ENCODE assay signal across 31 mouse cellular contexts in the genomic region with DNA sequence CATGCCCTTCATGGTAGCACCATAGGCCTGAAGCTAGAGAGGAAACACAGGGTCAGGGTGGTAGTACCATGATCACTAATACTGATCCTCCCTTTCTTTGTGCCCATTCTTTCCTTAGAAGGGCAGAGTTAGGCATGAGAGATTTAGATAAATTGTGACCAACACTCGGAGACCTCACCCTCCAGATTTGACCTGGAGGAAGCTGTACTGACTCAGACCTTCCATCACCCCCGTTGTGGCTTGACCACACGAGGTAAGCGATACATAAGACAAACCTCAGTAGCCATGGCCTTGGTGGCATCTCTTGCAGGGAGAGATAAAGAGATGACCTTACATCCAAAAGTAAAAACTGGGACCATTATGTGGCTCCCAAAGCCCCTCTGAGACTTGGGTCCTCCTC. TPM values are rescaled to one million over a fixed set of nuclear protein-coding genes. Genes with fewer than 3 reads are reported as not detected.
DNase-seq lines count a peak whose midpoint lies in the region; ATAC-seq and TF ChIP-seq lines count a peak whose summit lies in the region.
"Had no signal": no experiment of that assay in that cellular context is flagged by ENCODE, and none has a peak within 500 bp of the region (broad histone marks: within the 10 kb centered on the region; RNA-seq: fewer than 3 reads in every experiment).

No protein-coding gene starts in this region.

- peak overlapping the region; percentile 82; the same call in 1 of the 2 replicates for H3K27ac ChIP-seq in hindbrain, embryonic 12.5 days
- H3K27ac ChIP-seq in hindbrain, embryonic 11.5 days (ENCODE audit: low read depth, low read length): no peak overlapping the region
- peak overlapping the region; percentile 97 for H3K27ac ChIP-seq in layer of hippocampus, adult 2 months
- H3K27ac ChIP-seq in olfactory bulb, adult 2 months (ENCODE audit: insufficient read depth, low read depth, low read length): peak overlapping the region; percentile 96
- H3K27ac ChIP-seq: gastrocnemius, adult 2 months; liver, embryonic 15.5 days; lung, embryonic 15.5 days had no signal

- no peak for TF ChIP-seq CTCF in layer of hippocampus, adult 2 months (conservative IDR thresholded peaks at IDR 0.05)
- TF ChIP-seq CTCF in olfactory bulb, adult 2 months (IDR thresholded peaks at IDR 0.05; ENCODE audit: insufficient read depth, low read depth, low read length): no peak

- H3K36me3 ChIP-seq in hindbrain, embryonic 12.5 days: peaks cover 18% of the 10 kb centered on the region; the same call in 1 of the 2 replicates
- no peaks in the 10 kb centered on the region for H3K36me3 ChIP-seq in hindbrain, embryonic 11.5 days (ENCODE audit: control insufficient read depth, insufficient read depth, low read length)
- H3K36me3 ChIP-seq: heart, embryonic 15.5 days; liver, embryonic 15.5 days; lung, embryonic 15.5 days had no signal

- ATAC-seq in hindbrain, embryonic 12.5 days (ENCODE audit: low FRiP score): no peak
- no peak for ATAC-seq in hindbrain, embryonic 11.5 days (ENCODE audit: low FRiP score)
- ATAC-seq: activated CD4-positive, CD25-positive, alpha-beta regulatory T cell, adult 4 months had no signal

- no peak for DNase-seq in hindbrain, embryonic 11.5 days (ENCODE audit: low spot score)
- no peak for DNase-seq in layer of hippocampus, adult 2 months (ENCODE audit: low spot score in 2 of 2)
- DNase-seq in layer of hippocampus, postnatal 25 days (ENCODE audit: extremely low spot score in 1 of 2, low spot score in 1 of 2): no peak
- DNase-seq in testis, postnatal 14 days (ENCODE audit: low spot score): peak; percentile 3
- no peak for DNase-seq in testis, postnatal 10 days (ENCODE audit: low spot score)
- no peak for DNase-seq in ovary, postnatal 10 days (ENCODE audit: low spot score)
- DNase-seq: adrenal gland, adult 8-10 months; cerebellum, adult 11-12 months; cerebellum, postnatal 14 days; embryo, embryonic 11 days; gastrocnemius, adult 2 months; heart, postnatal 36 days; kidney, adult 11 months; kidney, postnatal 36 days; layer of hippocampus, adult 9-11 months; liver; lung, postnatal 36 days; right cerebral cortex, postnatal 14 days; spleen, adult 18-20 months; thymus, postnatal 14 days had no signal

- no peak for TF ChIP-seq POLR2A in olfactory bulb, adult 2 months (IDR thresholded peaks at IDR 0.05; ENCODE audit: insufficient read depth, low read depth, low read length)

- peaks cover 34% of the 10 kb centered on the region for H3K4me1 ChIP-seq in hindbrain, embryonic 12.5 days
- H3K4me1 ChIP-seq in hindbrain, embryonic 11.5 days (replicated peaks; ENCODE audit: control insufficient read depth, insufficient read depth, low read length): peaks cover 11% of the 10 kb centered on the region
- peaks cover 47% of the 10 kb centered on the region for H3K4me1 ChIP-seq in olfactory bulb, adult 2 months (ENCODE audit: control insufficient read depth, insufficient read depth, low read length)

- no peaks in the 10 kb centered on the region for H3K9me3 ChIP-seq in hindbrain, embryonic 12.5 days (replicated peaks)
- H3K9me3 ChIP-seq in hindbrain, embryonic 11.5 days (ENCODE audit: control insufficient read depth, low read length): no peaks in the 10 kb centered on the region
- H3K9me3 ChIP-seq: heart, embryonic 15.5 days; limb, embryonic 10.5 days; liver, embryonic 15.5 days; lung, embryonic 15.5 days; megakaryocyte, embryonic 14.5 days; neural tube, embryonic 12.5 days had no signal

- H3K4me2 ChIP-seq in hindbrain, embryonic 12.5 days (replicated peaks): no peak overlapping the region
- H3K4me2 ChIP-seq in hindbrain, embryonic 11.5 days (replicated peaks; ENCODE audit: low read depth, low read length): no peak overlapping the region
- H3K4me2 ChIP-seq: heart, embryonic 15.5 days; liver, embryonic 15.5 days; lung, embryonic 15.5 days; neural tube, embryonic 12.5 days had no signal

- no peak overlapping the region for H3K9ac ChIP-seq in hindbrain, embryonic 12.5 days
- no peak overlapping the region for H3K9ac ChIP-seq in hindbrain, embryonic 11.5 days (ENCODE audit: low read depth, low read length)
- H3K9ac ChIP-seq: heart, embryonic 15.5 days; liver, embryonic 15.5 days; lung, embryonic 15.5 days had no signal

- no peak overlapping the region for H3K4me3 ChIP-seq in hindbrain, embryonic 12.5 days
- H3K4me3 ChIP-seq in hindbrain, embryonic 11.5 days (ENCODE audit: low read depth, low read length): no peak overlapping the region
- H3K4me3 ChIP-seq in layer of hippocampus, adult 2 months: no peak overlapping the region
- no peak overlapping the region for H3K4me3 ChIP-seq in olfactory bulb, adult 2 months (ENCODE audit: insufficient read depth, low read depth, low read length)
- H3K4me3 ChIP-seq: gastrocnemius, adult 2 months; heart, embryonic 15.5 days; limb, embryonic 10.5 days; liver, embryonic 15.5 days; lung, embryonic 15.5 days; megakaryocyte, embryonic 14.5 days; neural tube, embryonic 12.5 days had no signal

- no peaks in the 10 kb centered on the region for H3K27me3 ChIP-seq in hindbrain, embryonic 12.5 days
- H3K27me3 ChIP-seq in hindbrain, embryonic 11.5 days (ENCODE audit: control insufficient read depth, insufficient read depth, low read length): no peaks in the 10 kb centered on the region
- H3K27me3 ChIP-seq: heart, embryonic 15.5 days; liver, embryonic 15.5 days; lung, embryonic 15.5 days; neural tube, embryonic 12.5 days had no signal

- WGBS in hindbrain, embryonic 12.5 days: 90% methylated on average over 4 of the region's 4 CpGs
- 86% methylated on average over 4 of the region's 4 CpGs for WGBS in hindbrain, embryonic 11.5 days
- WGBS in olfactory bulb, adult 2 months: 90% methylated on average over 4 of the region's 4 CpGs

RNA-seq across cellular contexts. Expression of a gene that starts 5.7 kb away (rescaled TPM):
- polyA plus RNA-seq in hindbrain, embryonic 12.5 days (2016; fragmentation: Nextera tagmentation; extraction: Ambion mirVana): 5.0 and 5.6 TPM in 2 replicates
- 2.4 and 2.6 TPM in 2 replicates for polyA plus RNA-seq in hindbrain, embryonic 11.5 days (2014; fragmentation: Nextera tagmentation; extraction: Ambion mirVana)
- total RNA-seq in layer of hippocampus, adult 2 months (2021): 10 to 100 TPM; 16.3 to 16.8 TPM
- total RNA-seq in layer of hippocampus, postnatal 25 days (2021): 10 to 100 TPM; 14.3 to 17.1 TPM
- not detected in 2 replicates for polyA plus RNA-seq in olfactory bulb, adult 2 months (2012; ENCODE audit: insufficient read depth, insufficient read length, low replicate concordance, missing spikeins)

RNA-seq across cellular contexts. Expression of a gene that starts 9.2 kb away (rescaled TPM):
- 10.7 and 13.1 TPM in 2 replicates for polyA plus RNA-seq in hindbrain, embryonic 12.5 days (2016; fragmentation: Nextera tagmentation; extraction: Ambion mirVana)
- 4.2 and 6.0 TPM in 2 replicates for polyA plus RNA-seq in hindbrain, embryonic 11.5 days (2014; fragmentation: Nextera tagmentation; extraction: Ambion mirVana)
- total RNA-seq in layer of hippocampus, adult 2 months (2021): 10 to 100 TPM; 69.7 to 79.0 TPM
- total RNA-seq in layer of hippocampus, postnatal 25 days (2021): 10 to 100 TPM; 66.8 to 67.7 TPM
- polyA plus RNA-seq in olfactory bulb, adult 2 months (2012; ENCODE audit: insufficient read depth, insufficient read length, low replicate concordance, missing spikeins): 177 and 487 TPM in 2 replicates

RNA-seq across cellular contexts. Expression of a gene that starts 15.4 kb away (rescaled TPM):
- 27.6 and 29.6 TPM in 2 replicates for polyA plus RNA-seq in hindbrain, embryonic 12.5 days (2016; fragmentation: Nextera tagmentation; extraction: Ambion mirVana)
- polyA plus RNA-seq in hindbrain, embryonic 11.5 days (2014; fragmentation: Nextera tagmentation; extraction: Ambion mirVana): 16.6 and 19.9 TPM in 2 replicates
- 10 to 100 TPM; 31.9 to 34.6 TPM for total RNA-seq in layer of hippocampus, adult 2 months (2021)
- total RNA-seq in layer of hippocampus, postnatal 25 days (2021): 10 to 100 TPM; 19.5 to 31.1 TPM
- not detected in 2 replicates for polyA plus RNA-seq in olfactory bulb, adult 2 months (2012; ENCODE audit: insufficient read depth, insufficient read length, low replicate concordance, missing spikeins)

RNA-seq across cellular contexts. Expression of a gene that starts 31.2 kb away (rescaled TPM):
- polyA plus RNA-seq in hindbrain, embryonic 12.5 days (2016; fragmentation: Nextera tagmentation; extraction: Ambion mirVana): 0.58 and 0.72 TPM in 2 replicates
- 0.47 and 0.59 TPM in 2 replicates for polyA plus RNA-seq in hindbrain, embryonic 11.5 days (2014; fragmentation: Nextera tagmentation; extraction: Ambion mirVana)
- 1 to 10 TPM; 2.0 to 3.0 TPM for total RNA-seq in layer of hippocampus, adult 2 months (2021)
- 1 to 10 TPM; 2.9 to 3.6 TPM for total RNA-seq in layer of hippocampus, postnatal 25 days (2021)
- not detected in 2 replicates for polyA plus RNA-seq in olfactory bulb, adult 2 months (2012; ENCODE audit: insufficient read depth, insufficient read length, low replicate concordance, missing spikeins)
- total RNA-seq: monocyte, adult 5-6 weeks had no signal
- polyA plus RNA-seq: activated CD4-positive, CD25-positive, alpha-beta regulatory T cell, adult 4 months; C2C12 had no signal

RNA-seq across cellular contexts. Expression of a gene that starts 40.6 kb away (rescaled TPM):
- 0.72 and 1.2 TPM in 2 replicates for polyA plus RNA-seq in hindbrain, embryonic 12.5 days (2016; fragmentation: Nextera tagmentation; extraction: Ambion mirVana)
- 0.34 and 0.57 TPM in 2 replicates for polyA plus RNA-seq in hindbrain, embryonic 11.5 days (2014; fragmentation: Nextera tagmentation; extraction: Ambion mirVana)
- 10 to 100 TPM; 17.3 to 18.0 TPM for total RNA-seq in layer of hippocampus, adult 2 months (2021)
- 10 to 100 TPM; 15.2 to 18.6 TPM for total RNA-seq in layer of hippocampus, postnatal 25 days (2021)
- not detected in 2 replicates for polyA plus RNA-seq in olfactory bulb, adult 2 months (2012; ENCODE audit: insufficient read depth, insufficient read length, low replicate concordance, missing spikeins)
- total RNA-seq: gastrocnemius, adult 2 months; heart, postnatal 36 days; monocyte, adult 5-6 weeks had no signal
- polyA plus RNA-seq: activated CD4-positive, CD25-positive, alpha-beta regulatory T cell, adult 4 months had no signal

Comparison
In these comparisons a context has a peak if more than half of its experiments do, and no peak if none do; other contexts are left out.
1. RNA of a gene that starts 9.2 kb away (polyA plus RNA-seq): 177 to 487 TPM in olfactory bulb, adult 2 months; 10.7 to 13.1 TPM in hindbrain, embryonic 12.5 days and 4.2 to 6.0 TPM in hindbrain, embryonic 11.5 days; every median in the first group is over 10 times any median in the second.